Mouse (Mus musculus) brain, embryonic 18.5 days (tissue): ENCODE measurements at regions not wholly inside any gene's neighbourhood (a gene's known extent, or its start where the extent isn't known, plus 50 kb on each side); places are given as distances from the start of the nearest gene placed in this dataset.

ENCODE experiments used
- DNase-seq: peaks from one replicate; pipeline ENCODE4 v3.0.0-alpha.2; 2012; ENCODE audit warnings: low read depth, low spot score

DNA sequence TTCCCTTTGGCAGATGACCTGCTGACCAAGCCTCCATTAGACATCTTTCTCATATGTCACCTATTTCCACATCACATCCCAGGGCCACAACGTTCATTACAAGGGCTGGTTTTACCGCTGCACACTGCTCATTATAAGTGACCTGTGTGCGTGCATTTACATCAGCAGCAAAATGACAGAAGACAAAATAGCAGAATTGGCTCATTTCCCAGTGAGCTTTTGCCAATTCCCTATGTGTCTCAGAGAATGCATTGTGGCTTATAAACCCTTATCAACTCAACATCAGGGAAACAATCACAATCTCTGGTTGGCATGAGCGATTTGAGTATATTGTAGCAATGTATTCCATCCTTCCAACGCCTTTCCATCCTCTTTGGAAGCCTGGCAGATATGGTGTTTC, 364.7 kb downstream of the Samd5 start:
- DNase-seq = no peak

DNA sequence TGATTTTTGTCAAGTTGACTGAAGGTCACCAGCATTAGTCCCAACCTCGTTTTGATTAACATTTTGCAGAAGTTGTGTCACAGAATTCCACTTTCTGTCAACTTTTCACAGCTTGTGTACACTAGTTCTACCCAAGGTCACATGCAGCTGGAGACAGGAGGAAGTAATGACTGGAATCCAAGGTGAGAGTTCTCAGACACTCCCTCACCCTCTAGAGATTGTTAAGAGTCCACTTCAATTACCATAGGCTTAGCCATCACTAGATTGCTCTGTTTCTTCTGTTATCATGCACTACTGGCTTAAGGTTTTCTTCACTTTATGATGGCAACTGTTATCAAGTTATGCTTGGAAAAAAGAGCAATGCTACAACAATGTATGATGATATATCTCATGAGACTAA, 379.0 kb downstream of the Samd5 start:
- no peak for DNase-seq

DNA sequence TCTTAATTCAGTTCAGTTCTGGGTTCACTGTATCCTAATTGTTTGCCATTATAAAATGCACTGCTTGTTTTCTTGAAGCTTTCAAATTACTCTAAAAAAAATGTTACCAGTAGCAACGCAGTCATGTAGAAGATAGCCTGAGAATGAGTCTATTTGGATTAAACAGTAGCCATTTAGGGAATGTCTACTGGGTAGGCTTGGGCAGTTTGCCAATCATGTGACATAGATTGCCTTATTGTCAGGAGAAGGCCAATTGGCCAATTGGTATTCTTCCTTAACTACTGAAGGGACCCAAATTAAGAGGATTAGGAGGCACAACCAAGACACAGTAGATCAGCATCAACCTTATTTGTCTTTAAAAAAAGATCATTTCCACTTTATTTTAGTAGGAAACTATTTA, 379.7 kb downstream of the Samd5 start:
- DNase-seq = no peak

- no peak for DNase-seq
Measured at GRCm38 (mm10) chr10:9294620-9295019, 380.4 kb downstream of the Samd5 start.

GRCm38 (mm10) chr10:9291456-9292146, 383.4 kb downstream of the Samd5 start:
- no peak for DNase-seq

DNA sequence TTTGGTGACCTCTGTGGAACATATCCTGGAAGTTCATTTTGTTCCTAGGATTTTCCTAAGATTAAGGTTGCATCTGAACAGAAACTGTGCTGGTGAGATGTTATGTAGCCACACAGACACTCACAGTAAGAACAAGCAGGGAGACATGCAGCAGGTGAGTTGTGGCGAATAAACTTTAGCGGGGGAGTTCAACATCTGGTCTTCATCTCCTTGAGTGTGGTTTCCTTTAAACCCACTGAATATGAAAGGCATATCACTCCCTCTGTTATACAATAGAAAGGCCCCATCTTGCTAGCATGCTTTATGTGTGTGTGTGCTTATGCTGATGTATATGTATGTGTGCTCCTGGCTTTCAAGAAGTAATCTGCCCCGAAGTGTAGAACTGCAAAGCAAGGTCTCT, 387.1 kb upstream of the Sash1 start:
- DNase-seq = no peak

DNA sequence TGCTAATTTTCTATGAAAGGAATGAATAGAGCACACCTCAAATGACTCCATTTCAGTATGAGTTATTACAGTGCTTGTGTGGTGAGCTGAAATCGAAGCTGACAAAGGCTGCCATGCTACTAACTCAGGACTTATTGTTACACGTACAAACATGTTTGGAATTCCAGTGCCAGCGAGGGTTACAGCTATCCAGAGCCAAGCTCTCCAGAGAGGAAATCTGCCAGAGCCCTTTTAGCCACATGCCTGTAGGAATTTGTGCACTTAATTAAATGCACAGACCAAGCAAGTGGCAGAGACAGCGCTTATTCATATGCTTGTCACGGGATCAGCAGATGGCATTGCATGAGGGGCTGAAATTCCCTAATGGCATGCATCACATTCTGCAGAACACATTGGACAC, 386.4 kb upstream of the Sash1 start:
- peak; percentile 37 for DNase-seq

GRCm38 (mm10) chr10:9265528-9265927, 379.7 kb upstream of the Sash1 start:
- no peak for DNase-seq

DNA sequence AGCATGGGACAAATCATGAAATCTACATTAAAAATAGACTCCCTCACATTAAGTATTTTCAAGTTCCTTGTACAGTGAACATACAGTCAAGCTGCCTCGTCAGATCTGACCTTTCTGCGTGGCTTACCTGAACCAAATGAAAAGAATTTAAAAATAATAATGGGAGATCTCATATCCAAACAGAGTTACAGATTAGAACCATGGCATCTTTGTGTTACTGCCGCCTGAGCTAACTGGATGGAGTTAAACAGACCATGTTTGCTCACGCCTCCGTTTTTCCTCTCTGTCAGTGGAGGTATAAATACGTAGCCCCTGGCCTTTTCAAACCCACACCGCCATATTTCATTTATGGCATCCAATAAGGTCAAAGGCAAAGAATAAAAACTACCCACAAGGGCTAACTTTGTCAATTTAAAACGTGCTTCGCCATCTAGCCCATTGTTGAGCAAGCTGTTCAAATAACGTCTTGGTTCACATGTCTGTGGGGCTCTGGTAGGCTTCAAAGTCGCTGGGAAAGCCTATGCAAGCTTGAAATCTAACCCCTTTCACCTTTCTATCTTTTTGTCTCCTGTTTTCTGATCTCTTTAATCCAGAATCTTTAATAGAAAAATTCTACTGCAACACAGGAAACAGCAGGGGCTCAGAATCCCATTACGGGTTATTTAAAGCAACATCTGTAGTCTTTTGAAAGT, 378.6 kb upstream of the Sash1 start:
- no peak for DNase-seq

DNA sequence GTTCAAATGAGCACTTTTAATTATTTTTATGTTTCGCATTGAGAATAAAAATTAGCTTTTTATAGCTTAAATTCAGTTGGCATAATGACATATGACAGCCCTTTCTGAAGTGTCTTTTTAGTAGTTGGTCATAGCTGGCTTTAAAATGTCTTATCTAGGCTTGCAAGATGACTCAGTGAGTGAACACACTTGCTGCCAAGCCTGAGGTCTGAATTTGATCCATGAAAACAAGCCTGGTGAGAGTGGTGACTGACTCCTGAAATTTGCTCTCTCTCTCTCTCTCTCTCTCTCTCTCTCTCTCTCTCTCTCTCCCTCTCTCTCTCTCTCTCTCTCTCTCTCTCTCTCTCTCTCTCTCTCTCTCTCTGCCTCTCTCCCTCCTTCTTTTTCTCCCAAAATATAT, 372.8 kb upstream of the Sash1 start:
- no peak for DNase-seq

GRCm38 (mm10) chr10:9252941-9253217, 367.0 kb upstream of the Sash1 start:
- DNase-seq = no peak

GRCm38 (mm10) chr10:9252120-9252940, 366.5 kb upstream of the Sash1 start:
- no peak for DNase-seq

GRCm38 (mm10) chr10:9243281-9243618, 357.4 kb upstream of the Sash1 start:
- DNase-seq = no peak

GRCm38 (mm10) chr10:9242596-9243280, 356.9 kb upstream of the Sash1 start:
- no peak for DNase-seq

GRCm38 (mm10) chr10:9239956-9240355, 354.1 kb upstream of the Sash1 start:
- DNase-seq = no peak

DNA sequence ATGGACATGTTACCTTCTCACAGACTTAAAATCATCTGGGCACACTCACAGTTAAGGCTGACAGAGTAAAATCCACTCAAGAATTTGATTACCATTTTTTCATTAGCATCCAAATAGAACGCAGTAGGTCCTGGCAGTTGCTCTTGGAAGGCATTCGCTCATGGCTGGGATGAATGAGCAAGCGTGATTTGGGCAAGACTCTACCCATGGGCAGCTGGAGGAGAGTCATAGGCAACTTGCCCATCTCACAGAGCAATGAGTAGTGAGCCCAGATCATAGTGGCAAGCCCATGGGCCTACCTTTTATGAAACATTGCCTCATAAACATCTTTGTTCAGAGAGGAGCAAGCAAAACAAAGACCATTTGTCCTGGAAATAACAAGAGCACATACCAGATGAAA, 345.9 kb upstream of the Sash1 start:
- DNase-seq = no peak

DNA sequence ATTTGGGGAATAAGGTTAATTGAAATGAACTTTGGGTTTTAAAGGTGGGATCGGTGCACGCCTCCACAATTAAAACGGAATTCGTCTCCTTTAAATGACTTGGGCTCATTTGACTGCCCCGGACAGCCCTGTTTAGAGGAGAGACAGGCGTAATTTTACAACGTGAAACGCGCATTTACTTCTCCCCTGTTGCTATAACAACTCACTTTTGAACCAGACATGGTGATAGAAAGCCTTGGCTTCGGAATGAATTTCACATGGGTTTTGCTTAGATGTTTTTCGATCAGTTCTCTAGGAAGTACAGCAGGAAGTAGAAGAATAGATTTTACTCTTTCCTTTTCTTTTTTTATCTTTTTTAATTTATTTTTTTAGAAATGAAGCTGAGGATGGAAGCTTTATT, 343.2 kb upstream of the Sash1 start:
- no peak for DNase-seq

DNA sequence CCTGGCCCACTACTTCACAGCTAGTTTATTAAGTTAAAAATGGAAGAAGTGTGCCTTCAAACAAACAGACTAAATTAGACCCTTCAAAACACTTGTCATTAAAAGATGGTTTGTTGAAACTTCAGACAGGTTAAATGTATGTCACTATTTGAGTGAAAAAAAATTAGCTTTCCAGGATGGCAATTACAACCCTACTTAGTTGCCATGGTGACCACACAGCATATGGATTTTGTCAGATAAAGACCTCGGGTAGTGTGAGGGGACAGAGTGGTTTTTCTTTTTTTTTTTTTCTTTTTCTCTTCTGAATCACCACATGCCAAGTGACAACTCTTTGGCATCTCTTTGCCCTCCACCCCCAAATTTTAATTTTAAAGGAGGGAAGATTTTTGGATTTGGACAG, 341.5 kb upstream of the Sash1 start:
- DNase-seq = no peak

- no peak for DNase-seq
Measured at GRCm38 (mm10) chr10:9210646-9211045, 324.8 kb upstream of the Sash1 start.

DNA sequence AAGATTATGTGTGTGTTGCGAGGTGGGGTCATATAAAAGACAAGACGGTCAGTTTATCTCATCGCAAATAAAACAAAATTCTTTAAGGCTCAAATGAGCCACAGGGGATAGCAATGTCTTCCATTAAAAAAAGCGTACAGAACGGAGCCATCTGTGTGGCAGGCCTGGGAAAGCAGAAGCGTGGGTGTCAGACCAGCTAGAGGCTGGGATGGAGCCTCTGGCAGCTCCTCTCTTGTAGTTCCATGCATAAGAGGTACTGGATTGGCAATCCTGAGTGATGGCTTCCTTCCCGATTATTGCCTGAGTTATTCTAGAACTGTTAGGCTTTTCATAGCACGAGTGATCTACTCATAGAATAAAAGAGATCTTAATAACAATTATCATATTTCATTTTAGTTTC, 318.2 kb upstream of the Sash1 start:
- DNase-seq = no peak

- no peak for DNase-seq
Measured at GRCm38 (mm10) chr10:9203323-9203722, 317.5 kb upstream of the Sash1 start.

DNA sequence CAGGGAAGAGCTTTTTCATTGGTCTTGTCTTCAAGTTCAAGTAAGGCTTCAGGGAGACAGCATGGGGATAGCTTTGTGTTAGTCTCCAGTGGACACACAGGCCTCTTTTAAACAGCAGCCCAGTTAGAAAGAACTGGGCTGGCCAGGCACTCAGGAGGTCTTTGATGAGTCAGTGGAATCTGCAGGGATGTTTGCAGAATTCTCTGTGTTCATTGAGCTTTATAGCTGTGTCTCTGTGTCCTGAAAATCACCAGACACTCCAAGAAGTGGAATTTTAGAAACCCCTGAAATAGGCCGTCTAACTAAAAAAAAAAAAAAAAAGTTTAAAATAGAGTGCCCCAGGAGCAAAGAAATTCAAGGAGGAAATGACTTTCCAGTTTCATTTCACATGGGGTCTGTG, 317.1 kb upstream of the Sash1 start:
- DNase-seq = no peak

GRCm38 (mm10) chr10:9174997-9175396, 289.1 kb upstream of the Sash1 start:
- DNase-seq = no peak
